Mouse (Mus musculus) midbrain, embryonic 12.5 days (tissue): ENCODE data around the gene Dgkq. TPM values are rescaled to one million over a fixed set of nuclear protein-coding genes. Genes with fewer than 3 reads are reported as not detected.

Source experiments
- ATAC-seq: fragments of 200-750 bp; cut with Nextera tagmentation; 2 replicates; pipeline ENCODE4 v1.8.0; 2017; ENCODE audit warnings: low read depth, moderate TSS enrichment, moderate library complexity; ENCODE audit not compliant: low FRiP score
- H3K27ac ChIP-seq: fragments of 300-500 bp; sonication (generic); replicated peaks from 2 replicates; pipeline ENCODE4 v1.5.1; 2016; ENCODE audit warnings: mild to moderate bottlenecking
- H3K27me3 ChIP-seq: fragments of 300-500 bp; sonication (generic); 2 replicates; pipeline ENCODE4 v1.6.1; 2016; ENCODE audit warnings: mild to moderate bottlenecking
- H3K36me3 ChIP-seq: fragments of 300-500 bp; sonication (generic); 2 replicates; pipeline ENCODE4 v1.6.1; 2016
- H3K4me1 ChIP-seq: fragments of 300-500 bp; sonication (generic); 2 replicates; pipeline ENCODE4 v1.6.1; 2016
- H3K4me2 ChIP-seq: fragments of 300-500 bp; sonication (generic); replicated peaks from 2 replicates; pipeline ENCODE4 v1.6.1; 2016; ENCODE audit warnings: mild to moderate bottlenecking, moderate library complexity
- H3K4me3 ChIP-seq: fragments of 300-500 bp; sonication (generic); 2 replicates; pipeline ENCODE4 v1.5.1; 2016; ENCODE audit warnings: mild to moderate bottlenecking
- H3K9ac ChIP-seq: fragments of 300-500 bp; sonication (generic); replicated peaks from 2 replicates; pipeline ENCODE4 v1.6.1; 2016; ENCODE audit warnings: mild to moderate bottlenecking, moderate library complexity
- H3K9me3 ChIP-seq: fragments of 300-500 bp; sonication (generic); 2 replicates; pipeline ENCODE4 v1.6.1; 2016; ENCODE audit warnings: mild to moderate bottlenecking
- WGBS: fragments of 180-500 bp; shearing (Covaris S2); methylation state at CpG from one replicate; pipeline ENCODE4 v1.1.7; 2016; 5-methylcytosine and 5-hydroxymethylcytosine counted together
- polyA plus RNA-seq: library from polyadenylated mRNA; unstranded; fragments of >200 nt; fragmentation: Nextera tagmentation; extraction: Ambion mirVana; gene quantifications from 2 replicates; pipeline ENCODE4 v1.2.1, GENCODE M21; 2016

The Dgkq gene
- 21.2 and 21.7 TPM in 2 replicates for polyA plus RNA-seq

DNA sequence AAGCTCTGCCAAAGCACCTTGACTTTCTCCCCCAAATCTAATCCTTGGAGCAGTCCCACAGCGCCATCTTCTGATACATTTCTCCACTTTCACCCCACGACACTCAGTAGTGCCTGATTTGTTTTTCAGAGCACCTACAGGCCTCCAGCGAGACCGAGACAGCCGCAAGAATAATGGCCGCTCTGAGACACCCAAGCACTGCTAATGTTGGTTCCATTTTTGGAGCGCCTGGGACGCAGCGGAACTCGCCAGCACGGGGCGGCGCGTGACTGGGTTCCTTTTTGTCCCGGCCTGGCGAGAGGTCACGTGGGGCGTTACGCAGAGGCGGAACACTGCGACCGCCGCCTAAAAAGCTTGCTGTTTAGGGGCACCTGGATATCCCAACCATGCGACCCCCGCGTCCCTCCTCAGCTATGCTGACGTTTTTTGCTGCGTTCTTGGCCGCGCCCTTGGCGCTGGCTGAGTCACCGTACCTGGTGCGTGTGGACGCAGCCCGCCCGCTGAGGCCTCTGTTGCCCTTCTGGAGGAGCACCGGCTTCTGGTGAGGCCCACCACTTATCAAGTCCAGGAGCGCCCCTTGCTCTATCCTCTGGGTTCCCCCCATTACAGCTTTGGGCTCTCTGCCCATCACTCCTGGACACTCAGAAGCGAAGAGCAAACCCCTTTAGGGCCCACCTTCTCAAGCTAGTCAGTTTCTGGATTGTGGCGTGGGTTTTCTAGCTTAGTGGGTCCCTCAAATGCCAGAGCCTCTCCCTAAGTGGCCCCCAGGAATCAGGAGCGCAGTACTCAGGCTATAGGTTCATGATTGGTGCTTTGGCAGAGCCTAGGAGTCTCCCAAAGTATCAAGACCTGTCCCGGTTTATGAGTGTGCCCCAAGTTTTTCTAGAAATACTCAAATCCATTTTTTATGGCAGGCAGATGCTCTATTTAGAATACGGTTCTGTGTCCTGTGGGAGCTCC lies at the start of gene Dgkq:
Dgkq (minus strand) TSS at position 696 of the 960 bp plus-strand sequence.
- Histone ChIP-seq H3K36me3 (peaks cover 14% of the 10 kb centered on the region), H3K9me3 (no peaks in the 10 kb centered on the region), H3K4me3 (peak within 1 kb of the TSS; percentile 54), H3K4me2 (peak within 1 kb of the TSS; percentile 69), H3K27me3 (no peaks in the 10 kb centered on the region; the same call in 1 of the 2 replicates), H3K9ac (peak within 1 kb of the TSS; percentile 74), H3K4me1 (peaks cover 23% of the 10 kb centered on the region), H3K27ac (peak within 1 kb of the TSS; percentile 85)
- ATAC-seq, result peak; percentile 82
- WGBS, result 7% methylated on average over 43 of the region's 43 CpGs

DNA sequence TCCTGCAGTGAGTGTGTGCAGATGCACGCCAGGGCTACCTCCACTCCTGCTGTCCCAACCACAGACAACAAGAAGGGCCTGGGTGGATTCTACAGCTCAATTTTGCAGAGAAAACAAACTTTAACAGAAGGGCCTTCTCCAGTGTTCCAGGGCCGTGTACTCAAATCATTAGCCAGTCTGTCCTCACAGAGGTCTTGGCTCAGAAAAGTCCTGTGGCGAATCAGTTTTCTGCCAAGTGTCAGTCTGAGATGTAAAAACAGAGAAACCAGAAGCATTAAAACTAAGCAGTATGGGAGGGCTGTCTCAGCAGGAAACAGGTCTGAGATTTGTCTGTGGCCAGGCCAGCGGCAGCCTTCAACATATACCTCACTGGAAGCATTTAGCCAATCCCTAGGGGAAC lies 48.6 kb upstream of the Dgkq start:
- no peaks in the 10 kb centered on the region for H3K36me3 ChIP-seq
- no peaks in the 10 kb centered on the region for H3K9me3 ChIP-seq
- no peak overlapping the region for H3K9ac ChIP-seq
- 44% methylated on average over 4 of the region's 4 CpGs for WGBS
- no peak overlapping the region for H3K27ac ChIP-seq
- H3K4me1 ChIP-seq, result peaks cover 5% of the 10 kb centered on the region; the same call in 1 of the 2 replicates
- H3K27me3 ChIP-seq, result no peaks in the 10 kb centered on the region
- H3K4me2 ChIP-seq, result no peak overlapping the region
- H3K4me3 ChIP-seq, result no peak overlapping the region
- no peak for ATAC-seq

DNA sequence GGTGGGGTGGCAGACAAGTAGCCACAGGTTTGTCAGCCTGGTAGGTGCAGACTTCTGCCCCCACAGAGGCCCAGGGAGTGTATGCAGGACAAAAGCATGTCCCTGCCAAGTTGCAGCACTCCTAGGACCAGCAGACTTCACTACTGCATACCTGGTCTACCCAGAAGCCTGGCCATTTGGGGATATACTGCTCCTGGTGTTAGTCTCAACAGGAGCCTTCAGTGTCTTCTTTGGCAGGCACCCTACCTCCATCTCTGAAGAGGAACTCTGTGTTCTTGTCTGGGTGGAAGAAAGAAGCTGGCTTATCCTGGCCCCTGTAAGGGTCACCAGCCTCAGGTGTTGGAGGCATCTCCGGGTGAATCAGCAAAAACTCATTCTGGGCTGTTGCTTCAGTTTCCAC lies 46.5 kb upstream of the Dgkq start:
- Histone ChIP-seq H3K36me3 (no peaks in the 10 kb centered on the region), H3K4me3 (no peak overlapping the region), H3K27me3 (no peaks in the 10 kb centered on the region), H3K9ac (no peak overlapping the region), H3K4me1 (peaks cover 5% of the 10 kb centered on the region; the same call in 1 of the 2 replicates), H3K27ac (no peak overlapping the region), H3K9me3 (no peaks in the 10 kb centered on the region), H3K4me2 (no peak overlapping the region)
- no peak for ATAC-seq
- 80% methylated on average over 1 of the region's 1 CpGs for WGBS

DNA sequence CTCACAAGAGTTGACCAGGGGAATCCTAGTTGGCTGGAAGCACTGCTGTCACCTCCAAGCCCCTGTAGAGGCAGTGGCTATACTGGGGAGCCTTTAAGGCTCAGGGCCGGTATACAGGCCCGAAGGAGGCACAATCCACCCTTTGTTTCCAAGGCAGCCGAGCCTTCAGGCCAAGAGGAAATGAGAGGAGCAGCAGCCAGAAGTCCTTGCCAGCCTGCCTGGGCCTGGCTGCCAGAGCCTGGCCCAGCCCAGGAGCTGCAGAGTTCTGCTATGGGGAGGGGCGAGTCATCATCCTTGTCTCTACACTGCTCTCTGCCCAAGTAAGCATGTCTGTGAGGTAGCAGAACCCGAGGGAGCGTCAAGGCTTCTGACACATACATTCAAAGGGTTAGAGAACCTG lies 44.7 kb upstream of the Dgkq start:
- Histone ChIP-seq H3K4me3 (no peak overlapping the region), H3K9me3 (no peaks in the 10 kb centered on the region), H3K36me3 (no peaks in the 10 kb centered on the region), H3K27me3 (no peaks in the 10 kb centered on the region), H3K27ac (no peak overlapping the region), H3K4me1 (peaks cover 5% of the 10 kb centered on the region; the same call in 1 of the 2 replicates), H3K9ac (no peak overlapping the region), H3K4me2 (no peak overlapping the region)
- WGBS, result 66% methylated on average over 6 of the region's 6 CpGs
- no peak for ATAC-seq

DNA sequence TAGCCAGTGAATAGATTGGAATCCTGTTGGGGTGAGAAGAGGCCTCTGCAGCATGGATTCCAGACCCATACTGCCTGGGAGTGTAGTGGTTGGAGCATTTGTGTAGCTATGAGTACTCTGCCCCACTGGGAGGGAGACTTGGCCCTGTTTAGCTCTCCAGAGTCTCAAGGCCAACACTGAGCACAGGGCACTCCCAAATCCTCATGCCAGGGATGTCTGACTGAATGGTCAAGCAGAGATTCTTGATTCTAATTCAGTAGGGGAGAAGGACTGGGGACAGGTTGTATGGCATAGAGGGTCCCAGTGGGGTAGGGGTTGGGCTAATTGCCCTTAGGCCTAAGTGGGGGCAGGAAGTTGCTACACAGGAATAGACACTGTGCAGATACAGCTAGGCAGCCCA lies 44.2 kb upstream of the Dgkq start:
- no peak overlapping the region for H3K4me2 ChIP-seq
- H3K4me1 ChIP-seq, result peaks cover 5% of the 10 kb centered on the region; the same call in 1 of the 2 replicates
- H3K36me3 ChIP-seq, result no peaks in the 10 kb centered on the region
- H3K9ac ChIP-seq, result no peak overlapping the region
- H3K4me3 ChIP-seq, result no peak overlapping the region
- no peak for ATAC-seq
- no peaks in the 10 kb centered on the region for H3K27me3 ChIP-seq
- no peak overlapping the region for H3K27ac ChIP-seq
- H3K9me3 ChIP-seq, result no peaks in the 10 kb centered on the region

DNA sequence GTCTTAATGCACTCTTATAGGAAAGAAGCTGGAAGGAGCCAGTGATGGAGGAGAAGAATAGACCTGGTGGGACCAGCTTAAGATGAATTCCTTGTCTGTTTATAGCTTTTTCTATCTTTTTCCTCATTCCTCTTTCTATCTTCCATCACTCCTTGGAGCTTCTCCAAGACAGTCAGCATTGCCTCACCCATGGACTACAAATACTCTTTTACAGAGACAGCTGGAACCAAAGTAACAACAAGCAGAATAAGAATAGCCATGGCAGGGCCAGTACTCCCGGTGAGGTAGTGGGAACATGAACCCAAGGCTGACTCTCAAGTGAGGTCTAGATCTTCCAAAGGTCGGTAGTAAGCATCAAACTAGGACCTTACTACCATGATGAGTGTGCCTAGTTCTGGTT lies 43.6 kb upstream of the Dgkq start:
- 75% methylated on average over 2 of the region's 2 CpGs for WGBS
- no peak for ATAC-seq
- no peak overlapping the region for H3K4me2 ChIP-seq
- 0 out of 2 replicates have a peak, but pooled peaks cover 4% of the 10 kb centered on the region for H3K36me3 ChIP-seq
- H3K4me1 ChIP-seq, result peaks cover 5% of the 10 kb centered on the region; the same call in 1 of the 2 replicates
- no peak overlapping the region for H3K9ac ChIP-seq
- no peaks in the 10 kb centered on the region for H3K27me3 ChIP-seq
- no peak overlapping the region for H3K4me3 ChIP-seq
- H3K27ac ChIP-seq, result no peak overlapping the region
- H3K9me3 ChIP-seq, result no peaks in the 10 kb centered on the region

DNA sequence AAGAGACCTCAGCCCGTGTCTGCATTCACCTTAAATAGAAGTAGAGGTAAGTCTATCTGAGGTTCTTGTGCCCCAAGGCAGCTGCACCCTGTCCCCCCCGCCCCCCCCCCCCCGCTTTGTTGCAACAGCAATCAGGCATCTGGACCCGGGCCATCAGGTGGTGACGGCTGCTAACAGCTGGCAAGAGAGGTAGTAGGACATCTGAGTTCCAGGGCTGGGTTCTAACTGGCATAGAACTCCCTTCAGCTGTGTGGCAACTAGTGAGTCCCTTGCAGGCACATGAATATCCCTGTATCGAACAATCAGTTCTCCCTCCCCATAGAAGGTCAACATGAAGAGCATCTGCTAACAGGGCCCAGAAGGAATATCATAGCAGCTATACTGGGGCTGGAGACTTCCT lies 42.5 kb upstream of the Dgkq start:
- Histone ChIP-seq H3K36me3 (0 out of 2 replicates have a peak, but pooled peaks cover 10% of the 10 kb centered on the region), H3K27ac (no peak overlapping the region), H3K27me3 (no peaks in the 10 kb centered on the region), H3K4me1 (no peaks in the 10 kb centered on the region), H3K4me2 (no peak overlapping the region), H3K4me3 (no peak overlapping the region), H3K9me3 (no peaks in the 10 kb centered on the region), H3K9ac (no peak overlapping the region)
- no peak for ATAC-seq
- 83% methylated on average over 6 of the region's 6 CpGs for WGBS

DNA sequence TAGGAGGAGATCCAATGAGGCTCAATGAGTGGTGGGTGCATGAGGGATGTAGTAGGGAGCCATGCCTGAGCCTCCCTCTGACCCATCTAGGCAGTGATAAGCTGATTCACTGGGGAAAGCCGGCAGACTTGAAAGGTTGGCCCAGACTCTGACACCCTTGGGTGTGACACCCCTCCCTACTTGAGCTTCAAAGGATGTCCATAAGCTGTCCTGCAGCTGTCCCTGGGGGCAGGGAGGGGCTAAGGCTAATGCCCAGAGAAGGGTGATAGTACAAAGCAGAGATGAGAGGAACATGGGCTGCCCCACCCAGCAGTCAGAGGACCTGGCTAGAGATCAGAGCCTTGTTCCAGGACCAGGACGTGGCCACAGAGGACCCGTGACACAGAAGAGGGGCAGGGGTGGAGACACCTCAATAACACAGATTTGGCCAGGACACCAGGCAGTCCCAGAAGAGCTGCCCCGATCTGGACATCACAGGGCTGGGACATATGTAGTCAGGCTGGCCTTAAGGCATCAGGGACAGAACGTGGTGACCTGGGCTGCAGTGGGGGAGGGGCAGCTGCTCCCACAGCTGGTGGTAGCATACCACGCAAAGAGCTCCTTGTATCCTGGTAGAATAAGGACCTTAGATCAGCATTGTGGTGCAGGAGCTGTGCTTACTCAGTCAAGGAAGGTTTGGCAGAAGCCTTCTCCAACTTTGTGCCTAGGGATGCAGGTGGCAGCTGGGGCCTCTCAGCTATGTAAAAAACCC lies 39.7 kb upstream of the Dgkq start:
- Histone ChIP-seq H3K4me3 (no peak overlapping the region), H3K9me3 (no peaks in the 10 kb centered on the region), H3K36me3 (peaks cover 33% of the 10 kb centered on the region), H3K27me3 (no peaks in the 10 kb centered on the region), H3K4me1 (no peaks in the 10 kb centered on the region), H3K4me2 (no peak overlapping the region), H3K27ac (no peak overlapping the region), H3K9ac (no peak overlapping the region)
- peak; percentile 20; the same call in 1 of the 2 replicates for ATAC-seq
- WGBS, result 62% methylated on average over 6 of the region's 6 CpGs

DNA sequence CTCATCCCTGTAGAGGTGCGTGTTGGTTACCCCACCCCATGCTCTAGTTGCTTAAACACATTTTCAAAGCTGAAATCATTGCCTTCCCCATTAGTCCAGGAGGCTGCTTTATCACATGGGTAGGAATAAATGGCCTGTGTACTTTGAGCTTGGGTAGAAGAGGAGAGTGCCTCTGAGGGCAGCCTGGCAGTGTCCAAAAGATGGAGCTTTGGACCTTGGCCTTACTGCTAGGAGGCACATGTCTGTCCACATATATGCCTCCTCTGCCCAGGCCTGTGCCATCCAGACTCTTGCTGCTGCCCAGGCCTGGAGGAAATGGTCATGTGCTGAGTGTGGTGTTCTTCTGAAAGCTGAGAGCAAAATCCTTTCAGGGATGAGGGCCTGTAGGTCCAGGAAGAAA lies 38.9 kb upstream of the Dgkq start:
- Histone ChIP-seq H3K4me3 (no peak overlapping the region), H3K9ac (no peak overlapping the region), H3K9me3 (no peaks in the 10 kb centered on the region), H3K4me2 (no peak overlapping the region), H3K4me1 (no peaks in the 10 kb centered on the region), H3K27ac (no peak overlapping the region), H3K27me3 (no peaks in the 10 kb centered on the region), H3K36me3 (peaks cover 33% of the 10 kb centered on the region)
- no peak for ATAC-seq
- WGBS, result 86% methylated on average over 1 of the region's 1 CpGs

DNA sequence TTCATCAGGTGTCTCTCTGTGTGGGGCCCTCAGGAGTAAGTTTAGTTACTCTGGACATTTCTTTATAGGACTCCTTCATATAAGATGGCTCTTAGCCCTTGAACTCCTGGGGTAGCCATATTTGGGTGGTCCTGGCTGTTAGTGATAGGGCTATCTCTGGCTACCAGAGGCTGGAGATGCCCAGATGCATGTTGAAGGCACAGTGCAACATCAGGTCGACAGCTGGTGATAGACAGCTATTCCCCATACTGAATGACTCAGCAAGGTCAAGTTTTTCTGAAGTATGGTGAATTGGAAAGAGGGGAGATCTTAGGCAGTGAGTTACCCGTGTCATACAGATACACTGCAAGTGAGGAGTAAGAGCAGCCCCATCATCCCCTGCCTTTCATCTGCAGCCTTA lies 38.3 kb upstream of the Dgkq start:
- ATAC-seq, result no peak
- peaks cover 33% of the 10 kb centered on the region for H3K36me3 ChIP-seq

DNA sequence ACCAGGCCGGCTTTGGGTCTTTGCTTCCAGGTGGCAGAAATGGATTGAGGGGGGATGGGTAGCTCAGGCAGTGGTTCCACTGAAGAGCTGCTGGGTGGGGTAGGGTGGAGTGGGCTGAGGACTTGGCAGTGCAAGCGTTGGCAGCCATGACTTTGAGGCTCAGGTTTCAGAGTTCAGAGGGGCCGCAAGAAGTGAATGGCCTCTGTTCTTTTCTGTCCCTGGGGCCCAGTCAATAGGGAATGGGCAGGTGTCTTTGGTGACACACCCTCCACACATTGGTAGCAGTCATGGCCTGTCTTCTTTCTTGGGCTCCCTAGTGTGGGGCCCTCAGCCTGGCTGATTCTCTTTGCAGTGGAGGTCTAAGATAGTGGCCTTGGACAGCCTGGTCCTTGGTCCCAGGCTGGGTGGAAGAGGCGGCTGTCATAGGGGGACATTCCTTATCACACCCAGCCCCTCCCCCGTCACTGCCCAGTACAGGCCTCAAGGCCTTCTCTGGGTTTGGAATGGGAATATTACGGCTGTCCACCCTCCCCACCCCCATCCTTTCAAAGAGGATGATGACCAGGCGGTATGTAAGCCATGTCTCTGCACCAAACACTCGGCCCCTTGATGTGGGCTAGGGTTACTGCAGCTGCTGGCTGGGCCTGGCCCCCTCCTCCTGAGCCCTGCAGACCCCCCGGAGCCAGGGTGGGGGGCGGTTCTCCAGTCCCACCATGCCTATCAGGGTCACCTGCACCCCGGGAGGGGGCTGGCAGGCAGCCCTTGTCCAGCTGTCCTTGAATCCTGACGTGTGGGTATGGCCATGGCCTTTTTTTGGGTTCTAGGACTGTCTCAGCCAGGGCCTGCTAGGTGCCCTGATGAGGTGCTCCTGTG lies 34.5 kb upstream of the Dgkq start:
- Histone ChIP-seq H3K27me3 (no peaks in the 10 kb centered on the region), H3K27ac (no peak overlapping the region), H3K4me3 (no peak overlapping the region), H3K36me3 (peaks cover 33% of the 10 kb centered on the region), H3K4me1 (peaks cover 6% of the 10 kb centered on the region; the same call in 1 of the 2 replicates), H3K4me2 (no peak overlapping the region), H3K9ac (no peak overlapping the region), H3K9me3 (no peaks in the 10 kb centered on the region)
- ATAC-seq, result 0 out of 2 replicates have a peak, but pooled peaks have one; percentile 11
- WGBS, result 82% methylated on average over 12 of the region's 12 CpGs

More for the DNA sequence above, 38.3 kb upstream of the Dgkq start:
- Histone ChIP-seq H3K4me1 (no peaks in the 10 kb centered on the region), H3K4me3 (no peak overlapping the region), H3K4me2 (no peak overlapping the region), H3K9ac (no peak overlapping the region), H3K27ac (no peak overlapping the region), H3K27me3 (no peaks in the 10 kb centered on the region), H3K9me3 (no peaks in the 10 kb centered on the region)
- whole genome bisulfite sequencing, result 83% methylated on average over 2 of the region's 2 CpGs
